In the genomic region with DNA sequence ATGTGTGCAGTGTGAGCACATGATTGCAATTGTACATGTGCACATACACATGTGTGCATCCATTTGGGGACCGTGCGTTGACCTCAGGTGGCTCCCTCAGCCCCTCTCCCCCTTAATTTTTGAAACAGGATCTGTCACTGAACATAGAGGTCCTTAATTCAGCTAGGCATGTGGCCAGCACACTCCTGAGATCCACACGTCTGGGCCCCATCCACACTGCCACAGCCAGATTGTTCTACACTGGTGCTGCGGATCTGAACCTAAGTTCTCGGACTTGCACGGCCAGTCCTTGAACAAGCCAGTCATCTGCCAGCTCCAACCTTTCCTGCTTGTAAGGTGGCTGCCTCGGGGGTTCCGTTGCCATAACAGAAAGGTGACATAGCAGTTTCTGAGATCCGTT, we compare ENCODE assay signal across 33 mouse cellular contexts. TPM values are rescaled to one million over a fixed set of nuclear protein-coding genes. Genes with fewer than 3 reads are reported as not detected.
"Had no signal": no experiment of that assay in that cellular context is flagged by ENCODE, and none has a peak within 500 bp of the region (broad histone marks: within the 10 kb centered on the region; RNA-seq: fewer than 3 reads in every experiment).

No protein-coding gene starts in this region.

- H3K9me3 ChIP-seq: limb, embryonic 10.5 days; limb, embryonic 12.5 days; limb, embryonic 13.5 days; limb, embryonic 15.5 days; liver, embryonic 12.5 days; liver, embryonic 13.5 days; liver, embryonic 15.5 days; lung, embryonic 15.5 days; megakaryocyte, embryonic 14.5 days; midbrain, embryonic 10.5 days; midbrain, embryonic 12.5 days; midbrain, embryonic 13.5 days; midbrain, embryonic 15.5 days; neural tube, embryonic 12.5 days had no signal

- H3K4me3 ChIP-seq: limb, embryonic 10.5 days; limb, embryonic 12.5 days; limb, embryonic 13.5 days; limb, embryonic 15.5 days; liver, embryonic 12.5 days; liver, embryonic 13.5 days; liver, embryonic 15.5 days; lung, embryonic 15.5 days; megakaryocyte, embryonic 14.5 days; midbrain, embryonic 10.5 days; midbrain, embryonic 12.5 days; midbrain, embryonic 13.5 days; midbrain, embryonic 15.5 days; myocyte; neural tube, embryonic 12.5 days had no signal

- H3K4me1 ChIP-seq: limb, embryonic 10.5 days; limb, embryonic 15.5 days; liver, embryonic 12.5 days; liver, embryonic 13.5 days; liver, embryonic 15.5 days; lung, embryonic 15.5 days; megakaryocyte, embryonic 14.5 days; midbrain, embryonic 13.5 days; neural tube, embryonic 12.5 days had no signal

- H3K27me3 ChIP-seq: neural tube, embryonic 12.5 days had no signal

- H3K27ac ChIP-seq: limb, embryonic 10.5 days; limb, embryonic 12.5 days; limb, embryonic 13.5 days; limb, embryonic 15.5 days; liver, embryonic 12.5 days; liver, embryonic 13.5 days; liver, embryonic 14.5 days; liver, embryonic 15.5 days; lung, embryonic 15.5 days; macrophage; midbrain, embryonic 10.5 days; midbrain, embryonic 12.5 days; midbrain, embryonic 13.5 days; midbrain, embryonic 15.5 days; neural tube, embryonic 12.5 days had no signal

- DNase-seq: left cerebral cortex, postnatal 4 days; liver; liver, embryonic 13.5 days; liver, postnatal 0 days; lung, adult 18-20 months; lung, adult 2 months; lung, embryonic 14.5 days; lung, postnatal 10 days; lung, postnatal 14 days; lung, postnatal 36 days; lung, postnatal 4 days; midbrain, embryonic 14.5 days had no signal

- H3K36me3 ChIP-seq: limb, embryonic 10.5 days; limb, embryonic 12.5 days; limb, embryonic 13.5 days; limb, embryonic 15.5 days; liver, embryonic 12.5 days; liver, embryonic 13.5 days; liver, embryonic 15.5 days; lung, embryonic 15.5 days; midbrain, embryonic 10.5 days; midbrain, embryonic 12.5 days; midbrain, embryonic 13.5 days; midbrain, embryonic 15.5 days; neural tube, embryonic 12.5 days had no signal

RNA-seq across cellular contexts. Expression of a gene that starts 7.3 kb away (rescaled TPM):
- total RNA-seq: liver, adult 2 months; megakaryocyte progenitor cell, adult 5-6 weeks; megakaryocyte-erythroid progenitor cell, adult 5-6 weeks; monocyte, adult 5-6 weeks had no signal
- polyA plus RNA-seq: liver, embryonic 12.5 days; liver, embryonic 13.5 days; liver, embryonic 15.5 days; liver, embryonic 16.5 days; macrophage had no signal
